Mouse (Mus musculus): ENCODE measurements around the gene Olfr65. TPM values are rescaled to one million over a fixed set of nuclear protein-coding genes. Genes with fewer than 3 reads are reported as not detected.

Gene Olfr65
- not detected in 2 replicates for polyA plus RNA-seq (2014; fragmentation: Nextera tagmentation; extraction: Ambion mirVana)

DNA sequence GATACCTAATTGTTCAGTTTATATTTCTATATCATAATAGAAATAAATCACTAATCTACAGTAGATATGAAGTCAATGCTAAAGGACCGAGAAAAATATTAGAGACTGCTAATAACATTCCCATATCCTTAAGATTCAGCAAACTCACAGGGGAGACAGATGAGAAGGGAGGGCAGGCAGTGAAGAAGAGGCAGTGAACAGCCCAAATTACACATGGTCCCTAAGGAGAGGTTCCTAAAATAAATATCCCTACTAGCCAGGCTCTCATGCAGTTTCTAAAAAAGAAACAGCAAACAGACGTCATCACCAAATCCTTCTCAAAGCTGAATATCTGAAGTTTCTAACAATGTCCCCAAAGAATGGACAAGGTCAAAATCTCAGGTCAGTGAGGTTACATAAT lies at the start of gene Olfr65:
Gene Olfr65 (plus strand): TSS at position 301 of the 400 bp plus-strand sequence.
- WGBS = 88% methylated on average over 2 of the region's 2 CpGs
- no peak for ATAC-seq

DNA sequence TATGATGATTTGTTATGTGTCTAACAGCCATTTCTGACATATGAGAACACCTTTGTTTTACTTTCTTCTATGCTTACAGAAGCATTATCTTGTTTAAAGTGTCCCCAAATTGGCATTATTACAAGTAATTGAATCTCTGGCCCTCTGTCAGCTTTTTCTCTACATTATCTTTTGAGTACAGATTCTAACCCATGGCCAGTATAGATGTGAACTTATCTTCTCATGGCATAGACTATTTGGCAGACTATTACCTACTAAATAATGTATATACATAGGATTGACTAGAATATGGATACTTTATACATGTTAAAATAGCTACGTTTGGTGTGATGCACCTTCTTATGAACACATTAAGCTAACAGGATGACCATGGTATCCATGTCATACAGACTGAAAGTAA lies 48.6 kb upstream of the Olfr65 start:
- Histone ChIP-seq H3K4me3 (ENCODE audit: low read depth, low read length) (no peak overlapping the region), H3K4me2 (ENCODE audit: low read length) (no peak overlapping the region), H3K27ac (ENCODE audit: low read depth, low read length) (no peak overlapping the region), H3K4me1 (ENCODE audit: control insufficient read depth, insufficient read depth, low read length) (no peaks in the 10 kb centered on the region), H3K9me3 (replicated peaks; ENCODE audit: control insufficient read depth, low read length) (no peaks in the 10 kb centered on the region), H3K27me3 (replicated peaks; ENCODE audit: control insufficient read depth, insufficient read depth, low read length) (no peaks in the 10 kb centered on the region), H3K36me3 (ENCODE audit: control insufficient read depth, insufficient read depth, low read length) (no peaks in the 10 kb centered on the region), H3K9ac (ENCODE audit: low read length) (no peak overlapping the region)
- ATAC-seq (no peak), DNase-seq (ENCODE audit: low spot score) (no peak)
- WGBS = 67% methylated on average over 1 of the region's 1 CpGs

More for the DNA sequence above, at the start of gene Olfr65:
- no peaks in the 10 kb centered on the region for H3K4me1 ChIP-seq (ENCODE audit: control insufficient read depth, insufficient read depth, low read length)
- no peak for DNase-seq (ENCODE audit: low spot score)
- H3K27ac ChIP-seq (ENCODE audit: low read depth, low read length) = no peak within 1 kb of the TSS
- no peak within 1 kb of the TSS for H3K4me2 ChIP-seq (ENCODE audit: low read length)
- H3K36me3 ChIP-seq (ENCODE audit: control insufficient read depth, insufficient read depth, low read length) = no peaks in the 10 kb centered on the region
- no peak within 1 kb of the TSS for H3K9ac ChIP-seq (ENCODE audit: low read length)
- H3K27me3 ChIP-seq (replicated peaks; ENCODE audit: control insufficient read depth, insufficient read depth, low read length) = no peaks in the 10 kb centered on the region
- H3K4me3 ChIP-seq (ENCODE audit: low read depth, low read length) = no peak within 1 kb of the TSS
- no peaks in the 10 kb centered on the region for H3K9me3 ChIP-seq (replicated peaks; ENCODE audit: control insufficient read depth, low read length)

DNA sequence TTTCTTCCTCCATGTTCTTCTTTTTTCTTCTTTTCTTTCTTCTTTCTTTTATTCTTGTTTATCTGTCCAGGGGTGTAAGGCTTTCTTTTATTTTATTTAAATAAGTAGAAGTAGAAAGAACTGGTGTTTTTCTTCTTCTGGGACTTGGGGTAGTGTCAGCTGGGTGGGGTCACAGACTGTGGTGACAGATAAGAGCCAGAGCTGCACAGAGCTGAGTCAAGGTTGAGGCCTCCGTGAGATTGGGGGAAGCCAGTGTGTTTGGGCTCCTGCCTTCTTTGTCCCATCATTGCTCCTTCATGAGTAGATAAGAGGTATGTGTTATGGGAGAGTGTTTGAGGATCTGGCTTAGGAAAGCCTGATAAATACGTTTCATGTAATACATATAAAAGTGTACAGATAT lies 44.2 kb upstream of the Olfr65 start:
- Histone ChIP-seq H3K4me1 (ENCODE audit: control insufficient read depth, insufficient read depth, low read length) (no peaks in the 10 kb centered on the region), H3K4me2 (ENCODE audit: low read length) (no peak overlapping the region), H3K9ac (ENCODE audit: low read length) (no peak overlapping the region), H3K36me3 (ENCODE audit: control insufficient read depth, insufficient read depth, low read length) (no peaks in the 10 kb centered on the region), H3K9me3 (replicated peaks; ENCODE audit: control insufficient read depth, low read length) (no peaks in the 10 kb centered on the region), H3K27me3 (replicated peaks; ENCODE audit: control insufficient read depth, insufficient read depth, low read length) (no peaks in the 10 kb centered on the region), H3K4me3 (ENCODE audit: low read depth, low read length) (no peak overlapping the region), H3K27ac (ENCODE audit: low read depth, low read length) (no peak overlapping the region)
- ATAC-seq (no peak), DNase-seq (ENCODE audit: low spot score) (no peak)
- whole genome bisulfite sequencing = 75% methylated on average over 2 of the region's 2 CpGs

DNA sequence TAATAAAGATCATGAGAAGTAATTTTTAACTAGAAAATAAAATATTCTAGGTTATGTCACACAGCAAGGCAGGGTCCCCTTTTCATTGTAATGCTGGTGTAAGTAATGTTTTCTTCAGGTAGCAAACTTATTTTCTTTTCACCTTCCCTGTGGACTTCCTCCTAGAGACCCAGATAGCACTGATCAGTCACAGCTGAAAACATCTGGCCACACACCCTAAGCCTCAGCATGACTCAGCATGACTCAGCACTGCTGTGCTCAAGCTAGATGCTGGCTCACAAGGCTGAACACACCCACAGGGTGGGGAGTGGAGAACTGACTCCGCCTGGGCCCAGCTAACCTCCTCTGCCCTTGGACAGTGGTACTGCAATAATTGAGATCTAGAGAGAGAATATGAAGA lies 42.4 kb upstream of the Olfr65 start:
- Histone ChIP-seq H3K4me1 (ENCODE audit: control insufficient read depth, insufficient read depth, low read length) (no peaks in the 10 kb centered on the region), H3K4me3 (ENCODE audit: low read depth, low read length) (no peak overlapping the region), H3K36me3 (ENCODE audit: control insufficient read depth, insufficient read depth, low read length) (no peaks in the 10 kb centered on the region), H3K27me3 (replicated peaks; ENCODE audit: control insufficient read depth, insufficient read depth, low read length) (no peaks in the 10 kb centered on the region), H3K27ac (ENCODE audit: low read depth, low read length) (no peak overlapping the region), H3K4me2 (ENCODE audit: low read length) (no peak overlapping the region), H3K9ac (ENCODE audit: low read length) (no peak overlapping the region), H3K9me3 (replicated peaks; ENCODE audit: control insufficient read depth, low read length) (no peaks in the 10 kb centered on the region)
- DNase-seq (ENCODE audit: low spot score) = peak; percentile 0
- 79% methylated on average over 1 of the region's 1 CpGs for WGBS
- ATAC-seq = no peak

DNA sequence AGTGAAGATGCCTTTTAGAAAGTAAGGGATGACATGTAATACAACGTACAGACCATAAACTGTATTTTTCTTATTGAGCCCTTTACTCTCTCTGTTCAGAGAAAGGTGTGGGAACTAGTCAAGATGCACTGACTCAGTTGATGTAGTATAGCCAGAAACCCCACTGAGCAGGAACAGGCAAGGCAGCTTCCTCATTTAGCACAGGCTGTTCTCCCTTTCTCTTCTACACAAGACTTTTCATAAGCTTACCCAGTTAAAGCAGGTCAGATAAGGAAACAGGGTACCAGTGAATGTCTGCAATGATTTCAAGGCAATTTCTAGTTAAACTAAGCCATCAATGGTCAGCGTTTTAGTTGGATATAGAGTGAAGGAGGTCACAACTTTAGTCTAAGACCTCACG lies 41.8 kb upstream of the Olfr65 start:
- H3K36me3 ChIP-seq (ENCODE audit: control insufficient read depth, insufficient read depth, low read length) = no peaks in the 10 kb centered on the region
- DNase-seq (ENCODE audit: low spot score) (no peak), ATAC-seq (no peak)
- H3K9ac ChIP-seq (ENCODE audit: low read length) = no peak overlapping the region
- H3K27me3 ChIP-seq (replicated peaks; ENCODE audit: control insufficient read depth, insufficient read depth, low read length) = no peaks in the 10 kb centered on the region
- no peaks in the 10 kb centered on the region for H3K4me1 ChIP-seq (ENCODE audit: control insufficient read depth, insufficient read depth, low read length)
- no peak overlapping the region for H3K4me2 ChIP-seq (ENCODE audit: low read length)
- no peaks in the 10 kb centered on the region for H3K9me3 ChIP-seq (replicated peaks; ENCODE audit: control insufficient read depth, low read length)
- no peak overlapping the region for H3K4me3 ChIP-seq (ENCODE audit: low read depth, low read length)
- H3K27ac ChIP-seq (ENCODE audit: low read depth, low read length) = no peak overlapping the region
- 83% methylated on average over 3 of the region's 3 CpGs for WGBS

DNA sequence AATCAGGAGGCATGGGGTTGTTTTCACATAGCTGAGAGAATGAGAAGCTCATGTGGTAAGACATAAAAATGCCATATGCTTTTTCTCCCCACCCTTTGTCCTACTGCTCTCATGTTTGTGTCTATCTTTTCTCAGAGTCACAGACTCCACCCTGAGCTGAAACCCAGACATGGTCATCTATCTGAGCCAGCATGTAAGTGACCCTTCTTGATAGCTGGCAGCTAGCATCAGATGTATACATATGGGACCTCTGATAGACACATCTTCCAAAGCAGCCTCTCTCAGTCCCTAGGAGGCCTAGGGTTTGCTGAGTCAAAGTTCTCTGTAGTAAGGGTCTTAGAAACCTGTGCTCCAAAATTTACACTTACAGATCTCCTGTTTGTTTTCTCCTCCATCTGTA lies 37.6 kb upstream of the Olfr65 start:
- Histone ChIP-seq H3K9me3 (replicated peaks; ENCODE audit: control insufficient read depth, low read length) (no peaks in the 10 kb centered on the region), H3K27me3 (replicated peaks; ENCODE audit: control insufficient read depth, insufficient read depth, low read length) (no peaks in the 10 kb centered on the region), H3K36me3 (ENCODE audit: control insufficient read depth, insufficient read depth, low read length) (no peaks in the 10 kb centered on the region), H3K4me3 (ENCODE audit: low read depth, low read length) (no peak overlapping the region), H3K4me1 (ENCODE audit: control insufficient read depth, insufficient read depth, low read length) (no peaks in the 10 kb centered on the region), H3K27ac (ENCODE audit: low read depth, low read length) (no peak overlapping the region), H3K9ac (ENCODE audit: low read length) (no peak overlapping the region), H3K4me2 (ENCODE audit: low read length) (no peak overlapping the region)
- DNase-seq (ENCODE audit: low spot score) = no peak
- ATAC-seq = no peak

DNA sequence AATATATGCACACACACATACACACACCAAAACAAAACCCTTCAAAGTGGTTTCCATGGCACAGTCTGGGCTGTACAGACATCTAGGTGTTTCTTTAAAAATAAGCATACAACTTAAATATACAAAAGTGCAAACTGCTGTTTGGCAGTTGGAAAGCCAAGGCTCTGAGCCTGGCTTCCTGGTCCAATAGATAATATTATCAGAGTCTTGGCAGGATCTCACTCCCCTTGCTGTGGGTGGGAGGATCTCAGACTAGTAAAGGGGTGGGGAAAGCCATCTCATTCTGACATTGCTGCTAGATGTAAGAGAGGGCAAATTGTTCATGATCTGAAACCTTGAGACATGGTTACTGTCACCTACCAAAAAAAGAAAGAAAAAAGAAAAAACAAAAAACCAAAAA lies 32.6 kb upstream of the Olfr65 start:
- Histone ChIP-seq H3K4me3 (ENCODE audit: low read depth, low read length) (no peak overlapping the region), H3K9ac (ENCODE audit: low read length) (no peak overlapping the region), H3K36me3 (ENCODE audit: control insufficient read depth, insufficient read depth, low read length) (no peaks in the 10 kb centered on the region), H3K27ac (ENCODE audit: low read depth, low read length) (no peak overlapping the region), H3K4me1 (ENCODE audit: control insufficient read depth, insufficient read depth, low read length) (no peaks in the 10 kb centered on the region), H3K27me3 (replicated peaks; ENCODE audit: control insufficient read depth, insufficient read depth, low read length) (no peaks in the 10 kb centered on the region), H3K4me2 (ENCODE audit: low read length) (no peak overlapping the region), H3K9me3 (replicated peaks; ENCODE audit: control insufficient read depth, low read length) (no peaks in the 10 kb centered on the region)
- DNase-seq (ENCODE audit: low spot score) = no peak
- no peak for ATAC-seq

DNA sequence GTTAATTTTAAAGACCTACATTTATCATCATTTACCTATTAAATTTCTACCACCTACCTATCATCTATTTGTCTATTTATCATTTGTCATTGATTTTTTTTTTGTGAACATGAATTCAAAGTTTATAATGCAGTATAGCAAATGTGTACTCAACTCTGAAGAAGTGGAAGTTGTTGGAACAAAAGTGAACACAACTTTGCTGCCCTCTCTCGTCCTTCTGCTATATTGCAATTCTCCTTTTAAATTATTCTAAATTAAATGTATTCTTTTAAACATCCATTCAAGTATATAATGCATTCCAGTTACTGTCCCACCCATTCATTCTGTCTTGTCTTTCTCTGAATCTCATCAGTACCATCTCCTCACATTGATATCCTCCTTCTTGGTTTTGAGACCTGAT lies 30.2 kb upstream of the Olfr65 start:
- peak; percentile 36 for DNase-seq (ENCODE audit: low spot score)
- 11% methylated on average over 1 of the region's 1 CpGs for WGBS

DNA sequence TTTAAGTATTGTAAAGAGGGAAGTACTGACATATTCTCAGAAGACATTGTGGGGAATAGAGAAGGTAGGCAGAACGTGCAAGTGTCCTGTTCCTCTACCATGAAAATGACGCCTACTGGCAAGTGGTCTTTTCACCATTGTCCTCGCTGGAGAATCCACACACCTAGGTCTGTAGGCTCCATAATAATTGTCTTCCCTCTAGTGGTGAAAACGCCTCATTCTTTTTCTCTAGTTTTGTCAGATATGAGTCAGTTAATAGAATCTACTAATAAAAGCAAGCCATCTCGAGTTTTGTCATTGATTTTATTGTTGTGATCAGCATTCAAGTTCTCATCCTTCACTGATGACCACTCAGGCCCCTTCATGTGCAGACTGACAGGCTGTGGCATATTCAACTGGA lies 28.8 kb upstream of the Olfr65 start:
- no peaks in the 10 kb centered on the region for H3K36me3 ChIP-seq (ENCODE audit: control insufficient read depth, insufficient read depth, low read length)
- H3K27ac ChIP-seq (ENCODE audit: low read depth, low read length) = no peak overlapping the region
- no peak overlapping the region for H3K4me3 ChIP-seq (ENCODE audit: low read depth, low read length)
- H3K4me2 ChIP-seq (ENCODE audit: low read length) = no peak overlapping the region
- H3K9me3 ChIP-seq (replicated peaks; ENCODE audit: control insufficient read depth, low read length) = no peaks in the 10 kb centered on the region
- H3K27me3 ChIP-seq (replicated peaks; ENCODE audit: control insufficient read depth, insufficient read depth, low read length) = no peaks in the 10 kb centered on the region
- no peaks in the 10 kb centered on the region for H3K4me1 ChIP-seq (ENCODE audit: control insufficient read depth, insufficient read depth, low read length)
- peak; percentile 0 for DNase-seq (ENCODE audit: low spot score)
- ATAC-seq = no peak
- 51% methylated on average over 5 of the region's 5 CpGs for WGBS
- H3K9ac ChIP-seq (ENCODE audit: low read length) = no peak overlapping the region

More for the DNA sequence above, 30.2 kb upstream of the Olfr65 start:
- no peaks in the 10 kb centered on the region for H3K27me3 ChIP-seq (replicated peaks; ENCODE audit: control insufficient read depth, insufficient read depth, low read length)
- H3K36me3 ChIP-seq (ENCODE audit: control insufficient read depth, insufficient read depth, low read length) = no peaks in the 10 kb centered on the region
- H3K9me3 ChIP-seq (replicated peaks; ENCODE audit: control insufficient read depth, low read length) = no peaks in the 10 kb centered on the region
- no peak overlapping the region for H3K4me2 ChIP-seq (ENCODE audit: low read length)
- no peak overlapping the region for H3K4me3 ChIP-seq (ENCODE audit: low read depth, low read length)
- H3K9ac ChIP-seq (ENCODE audit: low read length) = no peak overlapping the region
- no peak for ATAC-seq
- H3K27ac ChIP-seq (ENCODE audit: low read depth, low read length) = no peak overlapping the region
- no peaks in the 10 kb centered on the region for H3K4me1 ChIP-seq (ENCODE audit: control insufficient read depth, insufficient read depth, low read length)

DNA sequence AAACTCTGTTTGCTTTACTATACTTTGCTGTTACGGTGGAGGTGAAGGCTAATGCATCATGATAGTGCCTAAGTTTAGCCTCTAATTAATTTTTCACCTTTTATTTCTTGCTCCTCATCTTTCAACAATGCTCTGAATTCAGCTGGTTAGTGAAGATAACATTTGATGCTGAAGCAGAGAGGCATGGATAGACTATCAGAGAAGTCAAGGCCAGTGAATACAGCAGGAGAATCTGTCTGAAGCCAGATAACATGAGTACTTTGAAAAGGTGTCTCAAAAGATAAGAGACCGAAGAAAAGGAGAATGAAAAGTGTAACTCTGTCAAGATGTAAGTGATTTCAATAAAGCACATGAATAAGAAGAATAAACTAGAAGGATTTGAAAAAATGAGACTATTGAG lies 26.2 kb upstream of the Olfr65 start:
- no peaks in the 10 kb centered on the region for H3K4me1 ChIP-seq (ENCODE audit: control insufficient read depth, insufficient read depth, low read length)
- H3K4me3 ChIP-seq (ENCODE audit: low read depth, low read length) = no peak overlapping the region
- H3K36me3 ChIP-seq (ENCODE audit: control insufficient read depth, insufficient read depth, low read length) = no peaks in the 10 kb centered on the region
- DNase-seq (ENCODE audit: low spot score) (no peak), ATAC-seq (no peak)
- no peak overlapping the region for H3K9ac ChIP-seq (ENCODE audit: low read length)
- H3K9me3 ChIP-seq (replicated peaks; ENCODE audit: control insufficient read depth, low read length) = no peaks in the 10 kb centered on the region
- H3K4me2 ChIP-seq (ENCODE audit: low read length) = no peak overlapping the region
- H3K27me3 ChIP-seq (replicated peaks; ENCODE audit: control insufficient read depth, insufficient read depth, low read length) = no peaks in the 10 kb centered on the region
- WGBS = 88% methylated on average over 2 of the region's 2 CpGs
- no peak overlapping the region for H3K27ac ChIP-seq (ENCODE audit: low read depth, low read length)

Data from forebrain, embryonic 14.5 days (tissue).